Mouse (Mus musculus) midbrain, embryonic 15.5 days (tissue): Measurements from ENCODE around the gene Ptger1. TPM values are rescaled to one million over a fixed set of nuclear protein-coding genes. Genes with fewer than 3 reads are reported as not detected.
A peak's percentile ranks its signal among the peaks of the same experiment; 100 is the strongest.

Source experiments
- ATAC-seq: fragments of 200-750 bp; cut with Nextera tagmentation; replicated peaks from 2 replicates; pipeline ENCODE4 v1.8.0; 2017; ENCODE audit warnings: moderate TSS enrichment
- H3K27ac ChIP-seq: fragments of 300-500 bp; sonication (generic); 2 replicates; pipeline ENCODE4 v1.5.1; 2015; ENCODE audit warnings: mild to moderate bottlenecking, inconsistent platforms
- H3K27me3 ChIP-seq: fragments of 300-500 bp; sonication (generic); replicated peaks from 2 replicates; pipeline ENCODE4 v1.6.1; 2015; ENCODE audit warnings: inconsistent platforms
- H3K36me3 ChIP-seq: fragments of 300-500 bp; sonication (generic); replicated peaks from 2 replicates; pipeline ENCODE4 v1.6.1; 2015; ENCODE audit warnings: inconsistent platforms
- H3K4me1 ChIP-seq: fragments of 300-500 bp; sonication (generic); 2 replicates; pipeline ENCODE4 v1.6.1; 2015; ENCODE audit warnings: inconsistent platforms
- H3K4me2 ChIP-seq: fragments of 300-500 bp; sonication (generic); 2 replicates; pipeline ENCODE4 v1.6.1; 2015; ENCODE audit warnings: inconsistent platforms, mild to moderate bottlenecking, moderate library complexity
- H3K4me3 ChIP-seq: fragments of 300-500 bp; sonication (generic); 2 replicates; pipeline ENCODE4 v1.5.1; 2015; ENCODE audit warnings: mild to moderate bottlenecking, inconsistent platforms
- H3K9ac ChIP-seq: fragments of 300-500 bp; sonication (generic); 2 replicates; pipeline ENCODE4 v1.6.1; 2015; ENCODE audit warnings: mild to moderate bottlenecking, inconsistent platforms
- H3K9me3 ChIP-seq: fragments of 300-500 bp; sonication (generic); 2 replicates; pipeline ENCODE4 v1.6.1; 2016; ENCODE audit warnings: inconsistent platforms
- WGBS: fragments of 180-500 bp; shearing (Covaris S2); methylation state at CpG from one replicate; pipeline ENCODE4 v1.1.7; 2015; ENCODE audit warnings: mixed read lengths; 5-methylcytosine and 5-hydroxymethylcytosine counted together
- polyA plus RNA-seq: library from polyadenylated mRNA; unstranded; fragments of >200 nt; fragmentation: Nextera tagmentation; extraction: Ambion mirVana; gene quantifications from 2 replicates; pipeline ENCODE4 v1.2.1, GENCODE M21; 2015

The Ptger1 gene
- polyA plus RNA-seq, 1 experiment from 2014 or later: 1.7 TPM

GRCm38 (mm10) chr8:83681099-83681498, 14.6 kb downstream of the Ptger1 start:
- 39% methylated on average over 6 of the region's 6 CpGs for WGBS
- H3K27me3 ChIP-seq: no peaks in the 10 kb centered on the region
- ATAC-seq: no peak
- H3K36me3 ChIP-seq: peaks cover 62% of the 10 kb centered on the region
- no peak overlapping the region for H3K4me3 ChIP-seq
- H3K9ac ChIP-seq: no peak overlapping the region
- no peaks in the 10 kb centered on the region for H3K9me3 ChIP-seq
- no peak overlapping the region for H3K27ac ChIP-seq
- H3K4me1 ChIP-seq: no peaks in the 10 kb centered on the region
- no peak overlapping the region for H3K4me2 ChIP-seq

GRCm38 (mm10) chr8:83684517-83684916, 18.0 kb downstream of the Ptger1 start:
- Histone ChIP-seq H3K4me2 (no peak overlapping the region), H3K27ac (no peak overlapping the region), H3K36me3 (peaks cover 36% of the 10 kb centered on the region), H3K4me1 (no peaks in the 10 kb centered on the region), H3K27me3 (no peaks in the 10 kb centered on the region), H3K4me3 (no peak overlapping the region), H3K9ac (no peak overlapping the region), H3K9me3 (no peaks in the 10 kb centered on the region)
- no peak for ATAC-seq
- 96% methylated on average over 9 of the region's 9 CpGs for WGBS

GRCm38 (mm10) chr8:83689264-83689663, 22.8 kb downstream of the Ptger1 start:
- peaks cover 26% of the 10 kb centered on the region for H3K36me3 ChIP-seq
- WGBS: 92% methylated on average over 6 of the region's 6 CpGs

GRCm38 (mm10) chr8:83693609-83694236, 27.2 kb downstream of the Ptger1 start:
- no peaks in the 10 kb centered on the region for H3K9me3 ChIP-seq
- no peaks in the 10 kb centered on the region for H3K27me3 ChIP-seq
- H3K9ac ChIP-seq: no peak overlapping the region
- H3K27ac ChIP-seq: no peak overlapping the region
- no peak overlapping the region for H3K4me2 ChIP-seq
- H3K36me3 ChIP-seq: peaks cover 23% of the 10 kb centered on the region
- H3K4me3 ChIP-seq: no peak overlapping the region
- peaks cover 21% of the 10 kb centered on the region for H3K4me1 ChIP-seq
- 86% methylated on average over 10 of the region's 10 CpGs for WGBS
- no peak for ATAC-seq

More at GRCm38 (mm10) chr8:83689264-83689663, 22.8 kb downstream of the Ptger1 start:
- ATAC-seq: no peak
- no peak overlapping the region for H3K4me3 ChIP-seq
- H3K27ac ChIP-seq: no peak overlapping the region
- no peaks in the 10 kb centered on the region for H3K4me1 ChIP-seq
- H3K9ac ChIP-seq: no peak overlapping the region
- H3K9me3 ChIP-seq: no peaks in the 10 kb centered on the region
- H3K27me3 ChIP-seq: no peaks in the 10 kb centered on the region
- no peak overlapping the region for H3K4me2 ChIP-seq

- H3K36me3 ChIP-seq: peaks cover 23% of the 10 kb centered on the region
- H3K9me3 ChIP-seq: no peaks in the 10 kb centered on the region
- H3K9ac ChIP-seq: no peak overlapping the region
- H3K27me3 ChIP-seq: no peaks in the 10 kb centered on the region
- H3K27ac ChIP-seq: no peak overlapping the region
- ATAC-seq: no peak
- no peak overlapping the region for H3K4me3 ChIP-seq
- 90% methylated on average over 11 of the region's 11 CpGs for WGBS
- H3K4me2 ChIP-seq: no peak overlapping the region
- peaks cover 26% of the 10 kb centered on the region for H3K4me1 ChIP-seq
Observed at GRCm38 (mm10) chr8:83694369-83695160, 28.1 kb downstream of the Ptger1 start.

- Histone ChIP-seq H3K4me2 (no peak overlapping the region), H3K4me1 (peaks cover 33% of the 10 kb centered on the region), H3K27ac (no peak overlapping the region), H3K9me3 (no peaks in the 10 kb centered on the region), H3K36me3 (peaks cover 19% of the 10 kb centered on the region), H3K9ac (no peak overlapping the region), H3K4me3 (no peak overlapping the region), H3K27me3 (no peaks in the 10 kb centered on the region)
- WGBS: 96% methylated on average over 10 of the region's 17 CpGs
- no peak for ATAC-seq
Observed at GRCm38 (mm10) chr8:83695351-83696106, 29.1 kb downstream of the Ptger1 start.

- ATAC-seq: peak; percentile 15
- Histone ChIP-seq H3K9ac (peak overlapping the region; percentile 86), H3K27ac (peak overlapping the region; percentile 80; the same call in 1 of the 2 replicates), H3K4me2 (peak overlapping the region; percentile 88), H3K4me1 (peaks cover 33% of the 10 kb centered on the region), H3K36me3 (no peaks in the 10 kb centered on the region), H3K9me3 (no peaks in the 10 kb centered on the region), H3K27me3 (no peaks in the 10 kb centered on the region), H3K4me3 (peak overlapping the region; percentile 92)
- WGBS: 59% methylated on average over 19 of the region's 19 CpGs
Observed at GRCm38 (mm10) chr8:83697374-83698220, 31.1 kb downstream of the Ptger1 start.

GRCm38 (mm10) chr8:83698291-83698660, 31.8 kb downstream of the Ptger1 start:
- Histone ChIP-seq H3K36me3 (no peaks in the 10 kb centered on the region), H3K27me3 (no peaks in the 10 kb centered on the region), H3K27ac (peak overlapping the region; percentile 80), H3K9me3 (no peaks in the 10 kb centered on the region), H3K4me2 (peak overlapping the region; percentile 88), H3K4me1 (peaks cover 33% of the 10 kb centered on the region), H3K9ac (peak overlapping the region; percentile 86), H3K4me3 (peak overlapping the region; percentile 92)
- 3% methylated on average over 15 of the region's 15 CpGs for WGBS
- peak; percentile 50 for ATAC-seq

GRCm38 (mm10) chr8:83698661-83699453, 32.4 kb downstream of the Ptger1 start, which contains the start of gene Pkn1:
Pkn1 (minus strand) TSS chr8:83699179.
- H3K9me3 ChIP-seq: no peaks in the 10 kb centered on the region
- no peaks in the 10 kb centered on the region for H3K27me3 ChIP-seq
- under 1% methylated on average over 78 of the region's 85 CpGs for WGBS
- peak within 1 kb of the TSS; percentile 88 for H3K4me2 ChIP-seq
- H3K4me3 ChIP-seq: peak within 1 kb of the TSS; percentile 92
- no peaks in the 10 kb centered on the region for H3K36me3 ChIP-seq
- peak within 1 kb of the TSS; percentile 80 for H3K27ac ChIP-seq
- H3K9ac ChIP-seq: peak within 1 kb of the TSS; percentile 86
- H3K4me1 ChIP-seq: peaks cover 33% of the 10 kb centered on the region
- ATAC-seq: peak; percentile 89

GRCm38 (mm10) chr8:83699566-83699965, 33.1 kb downstream of the Ptger1 start:
- H3K27me3 ChIP-seq: no peaks in the 10 kb centered on the region
- no peaks in the 10 kb centered on the region for H3K9me3 ChIP-seq
- no peak for ATAC-seq
- H3K36me3 ChIP-seq: no peaks in the 10 kb centered on the region
- peak overlapping the region; percentile 80 for H3K27ac ChIP-seq
- H3K4me3 ChIP-seq: peak overlapping the region; percentile 92
- H3K9ac ChIP-seq: peak overlapping the region; percentile 86; the same call in 1 of the 2 replicates
- peak overlapping the region; percentile 88 for H3K4me2 ChIP-seq
- WGBS: 48% methylated on average over 9 of the region's 9 CpGs
- peaks cover 33% of the 10 kb centered on the region for H3K4me1 ChIP-seq
